11 mouse cellular contexts compared by ENCODE assay signal in genomic region chr17:66314566-66315285, GRCm38 (mm10).
DNase-seq lines count a peak whose midpoint lies in the region; ATAC-seq and TF ChIP-seq lines count a peak whose summit lies in the region.
"Had no signal": no experiment of that assay in that cellular context is flagged by ENCODE, and none has a peak within 500 bp of the region (broad histone marks: within the 10 kb centered on the region; RNA-seq: fewer than 3 reads in every experiment).

No protein-coding gene starts in this region.

- TF ChIP-seq CTCF in intestine, postnatal 0 days (IDR thresholded peaks at IDR 0.05; ENCODE audit: low read depth), result no peak
- TF ChIP-seq CTCF in heart, postnatal 0 days (IDR thresholded peaks at IDR 0.05; ENCODE audit: low read depth), result no peak
- TF ChIP-seq CTCF in midbrain, postnatal 0 days (IDR thresholded peaks at IDR 0.05), result no peak

- H3K4me1 ChIP-seq in intestine, embryonic 14.5 days (replicated peaks; ENCODE audit: control insufficient read depth, insufficient read depth, low read length), result peaks cover 20% of the 10 kb centered on the region
- H3K4me1 ChIP-seq in intestine, postnatal 0 days (replicated peaks; ENCODE audit: control insufficient read depth, insufficient read depth, low read length), result no peaks in the 10 kb centered on the region
- H3K4me1 ChIP-seq in embryonic facial prominence, embryonic 10.5 days, result peaks cover 25% of the 10 kb centered on the region
- H3K4me1 ChIP-seq in heart, postnatal 0 days (ENCODE audit: control insufficient read depth, insufficient read depth), result peaks cover 6% of the 10 kb centered on the region; the same call in 1 of the 2 replicates
- H3K4me1 ChIP-seq in midbrain, postnatal 0 days (ENCODE audit: insufficient read depth, low read length), result peaks cover 3% of the 10 kb centered on the region; the same call in 1 of the 2 replicates
- H3K4me1 ChIP-seq: megakaryocyte, embryonic 14.5 days had no signal

- peak overlapping the region; percentile 34 for H3K4me2 ChIP-seq in intestine, embryonic 14.5 days (ENCODE audit: low read length)
- no peak overlapping the region for H3K4me2 ChIP-seq in intestine, postnatal 0 days (replicated peaks; ENCODE audit: low read depth)
- H3K4me2 ChIP-seq in heart, postnatal 0 days (ENCODE audit: low read depth, low read length), result no peak overlapping the region
- H3K4me2 ChIP-seq in midbrain, postnatal 0 days (ENCODE audit: low read depth, low read length, poor library complexity, severe bottlenecking), result peak overlapping the region; percentile 26; the same call in 1 of the 2 replicates

- ATAC-seq in intestine, embryonic 14.5 days (replicated peaks; ENCODE audit: low FRiP score, low TSS enrichment, low read depth), result no peak
- no peak for ATAC-seq in intestine, postnatal 0 days
- no peak; the same call in 1 of the 2 replicates for ATAC-seq in heart, postnatal 0 days (ENCODE audit: insufficient read depth, low read depth)
- ATAC-seq in midbrain, postnatal 0 days (ENCODE audit: low FRiP score), result peak; percentile 41; the same call in 1 of the 2 replicates

- WGBS in intestine, embryonic 14.5 days, result 38% methylated on average over 13 of the region's 13 CpGs
- WGBS in intestine, postnatal 0 days, result 55% methylated on average over 13 of the region's 13 CpGs
- whole genome bisulfite sequencing in embryonic facial prominence, embryonic 10.5 days, result 72% methylated on average over 13 of the region's 13 CpGs
- WGBS in heart, postnatal 0 days, result 60% methylated on average over 13 of the region's 13 CpGs
- 32% methylated on average over 13 of the region's 13 CpGs for WGBS in midbrain, postnatal 0 days

- no peaks in the 10 kb centered on the region for H3K36me3 ChIP-seq in intestine, embryonic 14.5 days (ENCODE audit: control insufficient read depth, insufficient read depth, low read length)
- H3K36me3 ChIP-seq in intestine, postnatal 0 days (ENCODE audit: control insufficient read depth, insufficient read depth), result no peaks in the 10 kb centered on the region
- no peaks in the 10 kb centered on the region for H3K36me3 ChIP-seq in embryonic facial prominence, embryonic 10.5 days (replicated peaks)
- no peaks in the 10 kb centered on the region for H3K36me3 ChIP-seq in heart, postnatal 0 days (replicated peaks; ENCODE audit: control insufficient read depth, insufficient read depth, low read length)
- H3K36me3 ChIP-seq in midbrain, postnatal 0 days (ENCODE audit: insufficient read depth, low read length), result no peaks in the 10 kb centered on the region

- TF ChIP-seq EP300 in heart, postnatal 0 days (IDR thresholded peaks at IDR 0.05; ENCODE audit: low read depth), result no peak

- peak overlapping the region; percentile 66 for H3K27ac ChIP-seq in intestine, embryonic 14.5 days (ENCODE audit: low read depth)
- no peak overlapping the region for H3K27ac ChIP-seq in intestine, postnatal 0 days (ENCODE audit: low read depth, low read length)
- H3K27ac ChIP-seq in embryonic facial prominence, embryonic 10.5 days (replicated peaks), result peak overlapping the region; percentile 40; the same call in 1 of the 2 replicates
- no peak overlapping the region for H3K27ac ChIP-seq in heart, postnatal 0 days (ENCODE audit: low read depth)
- peak overlapping the region; percentile 32; the same call in 1 of the 2 replicates for H3K27ac ChIP-seq in midbrain, postnatal 0 days (ENCODE audit: low read depth, low read length)

- no peak for DNase-seq in intestine, embryonic 14.5 days (ENCODE audit: low spot score)
- peak; percentile 15 for DNase-seq in embryonic facial prominence, embryonic 10.5 days (ENCODE audit: low spot score)
- peak; percentile 13 for DNase-seq in heart, postnatal 0 days (ENCODE audit: low spot score)
- peak; percentile 60 for DNase-seq in midbrain, postnatal 0 days (ENCODE audit: low spot score)
- DNase-seq in spleen, postnatal 14 days (ENCODE audit: low spot score in 2 of 2), result no peak
- DNase-seq in thymus, postnatal 4 days, result no peak
- DNase-seq: adrenal gland, postnatal 10 days; cerebellum, postnatal 10 days; left cerebral cortex, postnatal 4 days had no signal

- H3K9me3 ChIP-seq in intestine, embryonic 14.5 days (ENCODE audit: control insufficient read depth, low read length), result no peaks in the 10 kb centered on the region
- no peaks in the 10 kb centered on the region for H3K9me3 ChIP-seq in intestine, postnatal 0 days (ENCODE audit: control insufficient read depth)
- H3K9me3 ChIP-seq in embryonic facial prominence, embryonic 10.5 days, result no peaks in the 10 kb centered on the region
- H3K9me3 ChIP-seq in heart, postnatal 0 days (replicated peaks; ENCODE audit: control insufficient read depth, low read length), result no peaks in the 10 kb centered on the region
- no peaks in the 10 kb centered on the region for H3K9me3 ChIP-seq in midbrain, postnatal 0 days (ENCODE audit: low read length)
- H3K9me3 ChIP-seq: megakaryocyte, embryonic 14.5 days had no signal

- no peak overlapping the region for H3K9ac ChIP-seq in intestine, embryonic 14.5 days (ENCODE audit: low read length)
- H3K9ac ChIP-seq in intestine, postnatal 0 days (ENCODE audit: low read depth, low read length), result no peak overlapping the region
- H3K9ac ChIP-seq in heart, postnatal 0 days (replicated peaks; ENCODE audit: low read depth, low read length), result no peak overlapping the region
- no peak overlapping the region; the same call in 1 of the 2 replicates for H3K9ac ChIP-seq in midbrain, postnatal 0 days (replicated peaks; ENCODE audit: low read length, poor library complexity, severe bottlenecking)

- H3K27me3 ChIP-seq in intestine, embryonic 14.5 days (replicated peaks; ENCODE audit: control insufficient read depth, insufficient read depth, low read length), result no peaks in the 10 kb centered on the region
- no peaks in the 10 kb centered on the region for H3K27me3 ChIP-seq in intestine, postnatal 0 days (replicated peaks; ENCODE audit: control insufficient read depth, insufficient read depth, low read length)
- no peaks in the 10 kb centered on the region for H3K27me3 ChIP-seq in embryonic facial prominence, embryonic 10.5 days (replicated peaks; ENCODE audit: low read depth, poor library complexity, severe bottlenecking)
- no peaks in the 10 kb centered on the region for H3K27me3 ChIP-seq in heart, postnatal 0 days (ENCODE audit: control insufficient read depth, insufficient read depth, low read length)
- H3K27me3 ChIP-seq in midbrain, postnatal 0 days (ENCODE audit: insufficient read depth, low read length), result no peaks in the 10 kb centered on the region
- H3K27me3 ChIP-seq: megakaryocyte, embryonic 14.5 days had no signal

- H3K4me3 ChIP-seq in intestine, embryonic 14.5 days (ENCODE audit: low read depth, low read length), result 0 out of 2 replicates have a peak overlapping the region, but pooled peaks have one; percentile 3
- H3K4me3 ChIP-seq in intestine, postnatal 0 days (ENCODE audit: low read depth, low read length), result no peak overlapping the region
- no peak overlapping the region for H3K4me3 ChIP-seq in embryonic facial prominence, embryonic 10.5 days
- no peak overlapping the region for H3K4me3 ChIP-seq in heart, postnatal 0 days (ENCODE audit: low read depth, low read length)
- no peak overlapping the region for H3K4me3 ChIP-seq in midbrain, postnatal 0 days (ENCODE audit: low read depth, low read length)
- H3K4me3 ChIP-seq: megakaryocyte, embryonic 14.5 days had no signal

Comparison
In these comparisons a context has a peak if more than half of its experiments do, and no peak if none do; other contexts are left out.
1. H3K27ac ChIP-seq: peak in intestine, embryonic 14.5 days (single experiment), embryonic facial prominence, embryonic 10.5 days (single experiment) and midbrain, postnatal 0 days (single experiment); none in intestine, postnatal 0 days (single experiment) and heart, postnatal 0 days (single experiment).
2. H3K4me2 ChIP-seq: peak in intestine, embryonic 14.5 days (single experiment) and midbrain, postnatal 0 days (single experiment); none in intestine, postnatal 0 days (single experiment) and heart, postnatal 0 days (single experiment).
3. DNase-seq: peak in embryonic facial prominence, embryonic 10.5 days (single experiment), heart, postnatal 0 days (single experiment) and midbrain, postnatal 0 days (single experiment); none in intestine, embryonic 14.5 days (single experiment), spleen, postnatal 14 days (0 of 2) and thymus, postnatal 4 days (single experiment).